Mouse (Mus musculus) lung, embryonic 14.5 days (tissue): ENCODE measurements around the gene Stx1a. TPM values are rescaled to one million over a fixed set of nuclear protein-coding genes. Genes with fewer than 3 reads are reported as not detected.

Experiments
- ATAC-seq: fragments of 200-750 bp; cut with Nextera tagmentation; 2 replicates; pipeline ENCODE4 v1.8.0; 2017; ENCODE audit warnings: mild to moderate bottlenecking, moderate TSS enrichment, moderate library complexity; ENCODE audit not compliant: insufficient read depth
- DNase-seq: peaks from one replicate; pipeline ENCODE4 v3.0.0-alpha.2; 2015
- H3K27ac ChIP-seq: fragments of 300-500 bp; sonication (generic); 2 replicates; pipeline ENCODE4 v1.5.1; 2014; ENCODE audit warnings: low read depth, mild to moderate bottlenecking, moderate library complexity
- H3K27me3 ChIP-seq: fragments of 300-500 bp; sonication (generic); 2 replicates; pipeline ENCODE4 v1.6.1; 2014; ENCODE audit warnings: low read length, control low read depth; ENCODE audit not compliant: insufficient read depth
- H3K36me3 ChIP-seq: fragments of 300-500 bp; sonication (generic); 2 replicates; pipeline ENCODE4 v1.6.1; 2014; ENCODE audit warnings: control low read depth; ENCODE audit not compliant: insufficient read depth
- H3K4me1 ChIP-seq: fragments of 300-500 bp; sonication (generic); 2 replicates; pipeline ENCODE4 v1.6.1; 2014; ENCODE audit warnings: antibody characterized with exemption, control low read depth; ENCODE audit not compliant: insufficient read depth
- H3K4me2 ChIP-seq: fragments of 300-500 bp; sonication (generic); 2 replicates; pipeline ENCODE4 v1.6.1; 2014; ENCODE audit warnings: mild to moderate bottlenecking
- H3K4me3 ChIP-seq: fragments of 300-500 bp; sonication (generic); 2 replicates; pipeline ENCODE4 v1.5.1; 2014; ENCODE audit warnings: low read depth, low read length
- H3K9ac ChIP-seq: fragments of 300-500 bp; sonication (generic); 2 replicates; pipeline ENCODE4 v1.6.1; 2014
- H3K9me3 ChIP-seq: fragments of 300-500 bp; sonication (generic); 2 replicates; pipeline ENCODE4 v1.6.1; 2016; ENCODE audit warnings: low read depth, low read length, control low read depth
- CTCF ChIP-seq: IDR thresholded peaks from 2 replicates; pipeline ENCODE4 v1.5.1; 2016; ENCODE audit warnings: antibody characterized with exemption, low read depth
- WGBS: fragments of 180-500 bp; shearing (Covaris S2); extraction: QIAGEN DNeasy Blood & Tissue Kit; methylation state at CpG from one replicate; pipeline ENCODE4 v1.1.7; 2014; 5-methylcytosine and 5-hydroxymethylcytosine counted together
- polyA plus RNA-seq: library from polyadenylated mRNA; unstranded; fragments of >200 nt; fragmentation: Nextera tagmentation; extraction: Ambion mirVana; gene quantifications from 2 replicates; pipeline ENCODE4 v1.2.1, GENCODE M21; 2014

Stx1a gene
- polyA plus RNA-seq, 1 experiment from 2014 or later, result 14.5 TPM

DNA sequence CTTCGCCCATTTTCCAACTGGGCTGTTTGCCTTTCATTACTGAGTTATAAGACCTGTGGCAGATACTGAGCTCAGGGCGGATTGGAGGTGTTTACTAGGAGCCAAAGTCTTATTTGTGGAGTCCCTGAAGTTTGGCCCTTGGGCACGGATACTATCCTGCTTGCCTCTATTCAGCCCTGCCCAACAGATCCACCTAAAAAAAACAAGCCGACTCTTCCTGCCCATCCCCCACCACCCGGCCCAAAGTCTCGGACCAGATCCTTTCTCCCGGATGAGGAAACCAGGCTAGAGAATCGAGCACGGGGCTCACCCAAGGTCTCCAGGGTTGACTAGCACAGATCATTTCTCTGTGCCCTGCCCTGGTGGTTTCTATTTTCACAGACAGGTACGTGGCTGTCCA, 42.1 kb upstream of the Stx1a start:
- no peak overlapping the region for H3K9ac ChIP-seq

DNA sequence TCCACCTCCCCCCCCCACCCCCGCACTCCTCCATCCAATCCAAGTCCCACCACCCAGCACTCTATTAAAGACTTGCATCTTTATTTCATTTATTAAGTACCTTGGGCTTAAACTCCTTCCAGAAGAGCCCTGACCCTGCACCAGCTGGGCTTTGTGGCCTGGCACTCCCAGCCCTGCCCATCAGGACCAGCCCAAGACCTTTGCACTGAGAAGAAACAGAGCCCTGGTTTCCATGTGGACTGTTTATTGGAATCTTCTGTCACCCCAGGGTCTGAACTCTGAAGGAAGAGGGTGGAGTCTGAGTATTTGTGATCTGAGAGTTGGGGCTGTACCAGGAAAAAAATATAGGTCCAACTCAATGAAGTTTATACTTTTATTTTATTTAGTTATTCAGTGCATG, 40.2 kb upstream of the Stx1a start:
- no peak overlapping the region for H3K27ac ChIP-seq
- no peaks in the 10 kb centered on the region for H3K9me3 ChIP-seq
- DNase-seq, result no peak
- peaks cover 39% of the 10 kb centered on the region for H3K27me3 ChIP-seq
- no peak overlapping the region for H3K4me2 ChIP-seq
- no peak overlapping the region for H3K9ac ChIP-seq
- H3K36me3 ChIP-seq, result no peaks in the 10 kb centered on the region
- no peak for TF ChIP-seq CTCF
- WGBS, result 53% methylated on average over 1 of the region's 1 CpGs
- ATAC-seq, result no peak
- H3K4me1 ChIP-seq, result no peaks in the 10 kb centered on the region
- no peak overlapping the region for H3K4me3 ChIP-seq

More for the DNA sequence above, 42.1 kb upstream of the Stx1a start:
- Histone ChIP-seq H3K9me3 (no peaks in the 10 kb centered on the region), H3K27ac (no peak overlapping the region), H3K36me3 (no peaks in the 10 kb centered on the region), H3K4me3 (no peak overlapping the region), H3K4me1 (no peaks in the 10 kb centered on the region), H3K4me2 (no peak overlapping the region), H3K27me3 (peaks cover 19% of the 10 kb centered on the region)
- WGBS, result 60% methylated on average over 10 of the region's 10 CpGs
- no peak for DNase-seq
- TF ChIP-seq CTCF, result no peak
- no peak for ATAC-seq

DNA sequence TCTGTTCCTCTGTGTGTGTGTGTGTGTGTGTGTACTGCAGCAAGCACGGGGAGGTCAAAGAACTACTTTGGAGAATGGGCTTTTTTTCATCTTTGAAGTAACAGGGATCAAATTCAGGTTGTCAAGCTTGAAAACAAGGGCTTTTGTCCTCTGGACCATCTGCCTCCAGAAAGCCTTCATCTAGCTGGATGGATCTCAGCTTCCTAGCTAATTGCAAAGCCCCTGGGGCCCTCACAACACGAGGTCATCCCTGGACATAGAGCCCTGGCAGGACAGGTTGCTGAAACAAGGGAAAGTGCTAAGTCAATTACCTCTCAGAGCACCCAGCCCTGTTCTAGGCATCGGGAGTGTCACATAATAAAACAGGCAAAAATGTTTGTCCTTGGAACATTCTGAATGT, 39.5 kb upstream of the Stx1a start:
- Histone ChIP-seq H3K9ac (peak overlapping the region; percentile 29; the same call in 1 of the 2 replicates), H3K9me3 (no peaks in the 10 kb centered on the region), H3K4me3 (no peak overlapping the region), H3K36me3 (no peaks in the 10 kb centered on the region), H3K27me3 (peaks cover 39% of the 10 kb centered on the region), H3K4me1 (no peaks in the 10 kb centered on the region), H3K4me2 (no peak overlapping the region), H3K27ac (no peak overlapping the region)
- TF ChIP-seq CTCF, result no peak
- WGBS, result 10% methylated on average over 3 of the region's 3 CpGs
- ATAC-seq, result no peak
- DNase-seq, result no peak

DNA sequence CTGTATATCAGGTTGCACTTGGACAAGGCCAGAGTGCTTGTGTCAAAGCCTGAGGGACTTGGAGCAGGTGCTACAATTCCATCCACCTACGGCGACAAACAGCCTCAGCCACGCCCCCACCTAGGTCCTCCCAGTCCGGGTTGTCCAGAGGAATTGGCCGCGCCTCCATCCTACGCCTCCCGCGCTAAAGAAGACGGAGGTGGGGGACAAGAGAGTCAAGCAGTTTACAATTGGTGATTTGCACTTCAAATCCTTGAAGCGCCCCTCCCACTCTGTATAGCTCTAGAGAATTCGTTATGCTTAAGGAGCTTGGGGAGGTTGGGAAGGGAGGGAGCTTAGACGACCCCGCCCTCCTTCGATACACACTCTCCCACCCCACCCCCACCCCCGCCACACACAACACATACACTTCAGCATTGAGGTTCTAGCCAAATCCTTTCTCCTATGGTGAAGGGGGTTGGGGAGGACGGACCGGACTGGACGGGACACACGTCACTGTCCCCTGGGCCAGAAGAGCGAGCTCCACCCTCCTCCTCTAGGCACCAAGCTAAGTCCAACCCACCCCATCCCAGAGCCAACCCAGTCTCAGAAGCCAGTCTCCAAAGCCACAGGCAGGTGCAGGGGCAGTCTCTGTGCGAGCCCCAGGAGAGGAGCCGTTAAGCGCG, 37.5 kb upstream of the Stx1a start, which contains the start of gene Cldn3:
Cldn3 (plus strand) TSS at position 582 of the 665 bp plus-strand sequence.
- no peaks in the 10 kb centered on the region for H3K36me3 ChIP-seq
- DNase-seq, result peak; percentile 82
- H3K27me3 ChIP-seq, result peaks cover 39% of the 10 kb centered on the region
- peak; percentile 93 for ATAC-seq
- H3K9me3 ChIP-seq, result no peaks in the 10 kb centered on the region
- H3K27ac ChIP-seq, result peak within 1 kb of the TSS; percentile 95
- TF ChIP-seq CTCF, result no peak
- no peaks in the 10 kb centered on the region for H3K4me1 ChIP-seq
- peak within 1 kb of the TSS; percentile 76 for H3K9ac ChIP-seq
- peak within 1 kb of the TSS; percentile 62 for H3K4me2 ChIP-seq
- H3K4me3 ChIP-seq, result peak within 1 kb of the TSS; percentile 52
- under 1% methylated on average over 25 of the region's 25 CpGs for WGBS

DNA sequence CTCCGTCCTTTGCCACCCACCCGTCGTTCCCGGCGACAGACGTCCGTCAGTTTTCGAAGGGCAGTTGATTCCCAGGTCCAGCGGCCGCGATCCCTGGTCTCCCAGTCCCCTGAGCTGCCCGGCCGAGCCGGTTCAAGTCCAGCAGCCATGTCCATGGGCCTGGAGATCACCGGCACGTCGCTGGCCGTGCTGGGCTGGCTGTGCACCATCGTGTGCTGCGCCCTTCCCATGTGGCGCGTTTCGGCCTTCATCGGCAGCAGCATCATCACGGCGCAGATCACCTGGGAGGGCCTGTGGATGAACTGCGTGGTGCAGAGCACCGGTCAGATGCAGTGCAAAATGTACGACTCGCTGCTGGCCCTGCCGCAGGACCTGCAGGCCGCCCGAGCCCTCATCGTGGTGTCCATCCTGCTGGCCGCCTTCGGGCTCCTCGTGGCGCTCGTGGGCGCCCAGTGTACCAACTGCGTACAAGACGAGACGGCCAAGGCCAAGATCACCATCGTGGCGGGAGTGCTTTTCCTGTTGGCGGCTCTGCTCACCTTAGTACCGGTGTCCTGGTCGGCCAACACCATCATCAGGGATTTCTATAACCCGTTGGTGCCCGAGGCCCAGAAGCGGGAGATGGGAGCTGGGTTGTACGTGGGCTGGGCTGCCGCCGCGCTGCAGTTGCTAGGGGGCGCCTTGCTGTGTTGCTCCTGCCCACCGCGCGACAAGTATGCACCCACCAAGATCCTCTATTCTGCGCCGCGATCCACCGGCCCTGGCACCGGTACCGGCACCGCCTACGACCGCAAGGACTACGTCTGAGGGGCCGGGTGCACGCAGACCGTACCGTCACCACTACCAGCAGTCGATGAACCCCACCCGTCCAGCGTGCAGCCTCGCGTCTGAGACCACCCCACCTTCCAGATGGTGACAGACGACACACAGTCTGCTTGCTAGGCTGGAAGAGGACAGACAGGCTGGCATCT, 36.7 kb upstream of the Stx1a start:
- ATAC-seq (peak; percentile 12; the same call in 1 of the 2 replicates), DNase-seq (peak; percentile 52)
- peaks cover 39% of the 10 kb centered on the region for H3K27me3 ChIP-seq
- peak; percentile 39 for TF ChIP-seq CTCF
- no peaks in the 10 kb centered on the region for H3K9me3 ChIP-seq
- H3K36me3 ChIP-seq, result no peaks in the 10 kb centered on the region
- peak overlapping the region; percentile 95 for H3K27ac ChIP-seq
- H3K4me2 ChIP-seq, result peak overlapping the region; percentile 62
- H3K4me3 ChIP-seq, result peak overlapping the region; percentile 52
- WGBS, result 4% methylated on average over 79 of the region's 79 CpGs
- peak overlapping the region; percentile 76 for H3K9ac ChIP-seq
- no peaks in the 10 kb centered on the region for H3K4me1 ChIP-seq

DNA sequence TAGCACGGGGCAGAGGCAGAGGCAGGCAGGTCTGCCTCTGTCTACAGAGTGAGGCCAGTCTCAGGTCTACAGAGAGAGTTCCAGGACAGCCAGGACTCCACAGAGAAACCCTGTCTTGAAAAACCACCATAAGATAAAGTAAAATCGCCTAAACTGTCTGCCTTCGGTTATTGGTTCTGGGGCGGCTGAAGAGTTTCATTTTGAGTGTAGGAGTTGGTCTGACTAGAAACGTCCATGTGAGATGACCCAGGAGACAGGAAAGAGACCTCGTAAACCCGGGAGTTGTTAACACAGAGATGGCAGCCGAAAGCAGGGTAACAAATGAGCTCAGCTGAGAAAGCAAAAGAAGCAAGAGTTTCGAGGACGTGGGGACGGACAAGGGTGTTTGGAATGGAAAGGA, 34.1 kb upstream of the Stx1a start:
- peaks cover 39% of the 10 kb centered on the region for H3K27me3 ChIP-seq
- peak overlapping the region; percentile 52 for H3K4me3 ChIP-seq
- H3K9ac ChIP-seq, result peak overlapping the region; percentile 23; the same call in 1 of the 2 replicates

DNA sequence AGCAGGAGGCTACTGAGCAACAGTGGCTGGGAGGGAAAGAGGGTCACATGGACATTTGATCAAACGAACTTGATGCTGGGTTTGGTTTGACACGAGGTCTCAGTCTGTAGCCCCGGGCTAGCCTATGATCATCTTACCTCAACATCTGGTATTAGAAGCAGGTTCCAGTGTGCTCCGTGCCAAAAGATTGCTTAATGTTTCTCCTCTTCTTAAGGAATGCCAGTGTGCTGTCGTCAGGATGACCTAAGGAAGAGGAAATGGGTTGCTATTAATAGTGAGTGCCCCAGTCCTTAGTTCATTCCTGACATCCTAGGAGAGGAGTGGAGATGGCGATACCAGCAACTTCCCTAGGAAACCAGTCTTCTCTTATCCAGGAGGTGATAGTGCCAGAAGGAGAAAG, 33.5 kb upstream of the Stx1a start:
- Histone ChIP-seq H3K4me3 (no peak overlapping the region), H3K9me3 (no peaks in the 10 kb centered on the region), H3K9ac (no peak overlapping the region), H3K27me3 (peaks cover 34% of the 10 kb centered on the region), H3K27ac (no peak overlapping the region), H3K4me1 (no peaks in the 10 kb centered on the region), H3K36me3 (no peaks in the 10 kb centered on the region), H3K4me2 (peak overlapping the region; percentile 62)
- ATAC-seq, result no peak
- WGBS, result 44% methylated on average over 6 of the region's 6 CpGs
- peak; percentile 47 for DNase-seq
- no peak for TF ChIP-seq CTCF

More for the DNA sequence above, 34.1 kb upstream of the Stx1a start:
- DNase-seq, result no peak
- ATAC-seq, result no peak
- TF ChIP-seq CTCF, result no peak
- Histone ChIP-seq H3K4me1 (no peaks in the 10 kb centered on the region), H3K36me3 (no peaks in the 10 kb centered on the region), H3K4me2 (peak overlapping the region; percentile 62), H3K9me3 (no peaks in the 10 kb centered on the region), H3K27ac (0 out of 2 replicates have a peak overlapping the region, but pooled peaks have one; percentile 26)
- WGBS, result 49% methylated on average over 11 of the region's 11 CpGs
